Mouse (Mus musculus): Measurements from ENCODE around the gene 2410004B18Rik. TPM values are rescaled to one million over a fixed set of nuclear protein-coding genes. Genes with fewer than 3 reads are reported as not detected.
"Not testable (repeated sequence)": the region's sequence is repeated elsewhere in the genome, so short reads cannot be mapped to it uniquely, and the experiment has no call there.

The 2410004B18Rik gene
- polyA plus RNA-seq, 1 experiment from 2014 or later, result 79.7 TPM

GRCm38 (mm10) chr3:145959824-145960223 lies 22.0 kb downstream of the 2410004B18Rik start:
- Histone ChIP-seq H3K4me1 (replicated peaks; ENCODE audit: control insufficient read depth, insufficient read depth, low read length) (peaks cover 18% of the 10 kb centered on the region; the same call in 1 of the 2 replicates), H3K36me3 (replicated peaks; ENCODE audit: control insufficient read depth, insufficient read depth) (no peaks in the 10 kb centered on the region), H3K27me3 (ENCODE audit: control insufficient read depth, insufficient read depth, low read length) (peaks cover 32% of the 10 kb centered on the region), H3K4me2 (replicated peaks) (no peak overlapping the region), H3K9ac (no peak overlapping the region), H3K4me3 (replicated peaks; ENCODE audit: low read length) (no peak overlapping the region), H3K27ac (no peak overlapping the region), H3K9me3 (ENCODE audit: control insufficient read depth, low read length) (no peaks in the 10 kb centered on the region)
- ATAC-seq (ENCODE audit: low FRiP score) (no peak), DNase-seq (ENCODE audit: low spot score) (no peak)
- 50% methylated on average over 1 of the region's 1 CpGs for WGBS

- Histone ChIP-seq H3K27me3 (ENCODE audit: control insufficient read depth, insufficient read depth, low read length) (peaks cover 32% of the 10 kb centered on the region), H3K4me2 (replicated peaks) (no peak overlapping the region), H3K4me3 (replicated peaks; ENCODE audit: low read length) (no peak overlapping the region), H3K36me3 (replicated peaks; ENCODE audit: control insufficient read depth, insufficient read depth) (no peaks in the 10 kb centered on the region), H3K27ac (no peak overlapping the region), H3K9ac (no peak overlapping the region), H3K9me3 (ENCODE audit: control insufficient read depth, low read length) (no peaks in the 10 kb centered on the region), H3K4me1 (replicated peaks; ENCODE audit: control insufficient read depth, insufficient read depth, low read length) (peaks cover 18% of the 10 kb centered on the region; the same call in 1 of the 2 replicates)
- DNase-seq (ENCODE audit: low spot score) (no peak), ATAC-seq (ENCODE audit: low FRiP score) (no peak)
- 14% methylated on average over 9 of the region's 9 CpGs for WGBS
These were observed 24.6 kb downstream of the 2410004B18Rik start for GRCm38 (mm10) chr3:145962411-145962810.

- peak overlapping the region; percentile 31 for H3K4me2 ChIP-seq (replicated peaks)
- peak; percentile 38 for DNase-seq (ENCODE audit: low spot score)
These were observed 25.5 kb downstream of the 2410004B18Rik start for GRCm38 (mm10) chr3:145963101-145964017.

DNA sequence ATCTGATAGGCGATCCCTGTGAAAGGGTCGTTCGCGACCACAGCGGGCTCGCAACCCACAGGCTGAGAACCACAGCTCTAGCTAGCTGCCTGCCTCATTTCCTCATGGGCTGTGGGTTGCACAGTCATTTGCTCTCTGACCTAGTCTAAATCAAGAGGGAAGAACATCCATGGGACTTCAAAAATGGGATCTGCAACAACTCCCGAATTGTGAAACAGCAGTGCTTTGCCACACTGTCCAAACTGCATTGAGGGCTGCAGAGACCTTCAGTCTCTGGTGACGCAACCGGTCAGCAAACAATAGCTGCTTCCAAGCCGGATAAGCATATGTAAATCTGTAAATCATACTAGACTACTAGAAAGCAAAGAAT lies 26.2 kb downstream of the 2410004B18Rik start:
- Histone ChIP-seq H3K36me3 (replicated peaks; ENCODE audit: control insufficient read depth, insufficient read depth) (no peaks in the 10 kb centered on the region), H3K4me2 (replicated peaks) (peak overlapping the region; percentile 31), H3K27ac (no peak overlapping the region), H3K9me3 (ENCODE audit: control insufficient read depth, low read length) (no peaks in the 10 kb centered on the region), H3K4me3 (replicated peaks; ENCODE audit: low read length) (no peak overlapping the region), H3K9ac (no peak overlapping the region), H3K4me1 (replicated peaks; ENCODE audit: control insufficient read depth, insufficient read depth, low read length) (peaks cover 18% of the 10 kb centered on the region; the same call in 1 of the 2 replicates), H3K27me3 (ENCODE audit: control insufficient read depth, insufficient read depth, low read length) (peaks cover 32% of the 10 kb centered on the region)
- no peak for DNase-seq (ENCODE audit: low spot score)
- ATAC-seq (ENCODE audit: low FRiP score), result no peak
- 18% methylated on average over 10 of the region's 10 CpGs for WGBS

More at GRCm38 (mm10) chr3:145963101-145964017, 25.5 kb downstream of the 2410004B18Rik start:
- no peak overlapping the region for H3K9ac ChIP-seq
- no peak overlapping the region for H3K4me3 ChIP-seq (replicated peaks; ENCODE audit: low read length)
- no peak for ATAC-seq (ENCODE audit: low FRiP score)
- no peaks in the 10 kb centered on the region for H3K9me3 ChIP-seq (ENCODE audit: control insufficient read depth, low read length)
- WGBS, result 16% methylated on average over 31 of the region's 31 CpGs
- peaks cover 18% of the 10 kb centered on the region; the same call in 1 of the 2 replicates for H3K4me1 ChIP-seq (replicated peaks; ENCODE audit: control insufficient read depth, insufficient read depth, low read length)
- H3K36me3 ChIP-seq (replicated peaks; ENCODE audit: control insufficient read depth, insufficient read depth), result no peaks in the 10 kb centered on the region
- peaks cover 32% of the 10 kb centered on the region for H3K27me3 ChIP-seq (ENCODE audit: control insufficient read depth, insufficient read depth, low read length)
- H3K27ac ChIP-seq, result no peak overlapping the region

GRCm38 (mm10) chr3:145964473-145964872 lies 26.7 kb downstream of the 2410004B18Rik start:
- H3K27ac ChIP-seq, result no peak overlapping the region
- DNase-seq (ENCODE audit: low spot score) (peak; percentile 49), ATAC-seq (ENCODE audit: low FRiP score) (peak; percentile 66; the same call in 1 of the 2 replicates)
- H3K27me3 ChIP-seq (ENCODE audit: control insufficient read depth, insufficient read depth, low read length), result peaks cover 32% of the 10 kb centered on the region
- no peak overlapping the region for H3K9ac ChIP-seq
- H3K9me3 ChIP-seq (ENCODE audit: control insufficient read depth, low read length), result no peaks in the 10 kb centered on the region
- H3K4me3 ChIP-seq (replicated peaks; ENCODE audit: low read length), result no peak overlapping the region
- peak overlapping the region; percentile 31 for H3K4me2 ChIP-seq (replicated peaks)
- peaks cover 18% of the 10 kb centered on the region; the same call in 1 of the 2 replicates for H3K4me1 ChIP-seq (replicated peaks; ENCODE audit: control insufficient read depth, insufficient read depth, low read length)
- no peaks in the 10 kb centered on the region for H3K36me3 ChIP-seq (replicated peaks; ENCODE audit: control insufficient read depth, insufficient read depth)
- 11% methylated on average over 10 of the region's 10 CpGs for WGBS

GRCm38 (mm10) chr3:145965583-145965982 lies 27.8 kb downstream of the 2410004B18Rik start:
- not testable (repeated sequence) for H3K27ac ChIP-seq; H3K9ac ChIP-seq; H3K4me2 ChIP-seq (replicated peaks); H3K4me3 ChIP-seq (replicated peaks; ENCODE audit: low read length); DNase-seq (ENCODE audit: low spot score); H3K9me3 ChIP-seq (ENCODE audit: control insufficient read depth, low read length); ATAC-seq (ENCODE audit: low FRiP score); H3K36me3 ChIP-seq (replicated peaks; ENCODE audit: control insufficient read depth, insufficient read depth)
- peaks cover 18% of the 10 kb centered on the region; the same call in 1 of the 2 replicates for H3K4me1 ChIP-seq (replicated peaks; ENCODE audit: control insufficient read depth, insufficient read depth, low read length)
- H3K27me3 ChIP-seq (ENCODE audit: control insufficient read depth, insufficient read depth, low read length), result peaks cover 32% of the 10 kb centered on the region
- 78% methylated on average over 3 of the region's 3 CpGs for WGBS

DNA sequence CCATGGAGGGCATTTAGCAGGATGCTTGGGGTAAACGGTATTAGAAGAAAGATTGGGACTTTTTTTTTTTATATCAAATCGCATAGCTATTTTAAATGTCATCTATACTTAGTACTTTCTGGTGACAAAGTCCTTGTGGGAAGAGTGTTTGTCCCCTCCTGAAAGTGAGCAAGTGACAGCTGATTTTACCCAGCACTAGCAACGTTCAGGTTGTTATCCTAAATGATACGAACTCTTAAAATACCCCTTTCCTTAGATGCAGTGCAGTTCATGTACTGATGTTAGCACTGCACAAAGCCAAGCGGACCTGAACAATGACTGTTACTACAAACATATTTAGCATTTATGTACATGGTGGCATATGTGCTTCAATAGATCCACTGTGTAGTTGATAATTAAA lies 29.0 kb downstream of the 2410004B18Rik start:
- no peak for ATAC-seq (ENCODE audit: low FRiP score)
- WGBS, result 91% methylated on average over 5 of the region's 5 CpGs
- peaks cover 18% of the 10 kb centered on the region; the same call in 1 of the 2 replicates for H3K4me1 ChIP-seq (replicated peaks; ENCODE audit: control insufficient read depth, insufficient read depth, low read length)

GRCm38 (mm10) chr3:145969031-145969501 lies 31.3 kb downstream of the 2410004B18Rik start:
- H3K4me3 ChIP-seq (replicated peaks; ENCODE audit: low read length), result no peak overlapping the region
- 53% methylated on average over 14 of the region's 14 CpGs for WGBS
- H3K4me1 ChIP-seq (replicated peaks; ENCODE audit: control insufficient read depth, insufficient read depth, low read length), result peaks cover 7% of the 10 kb centered on the region; the same call in 1 of the 2 replicates
- H3K27ac ChIP-seq, result no peak overlapping the region
- no peaks in the 10 kb centered on the region for H3K36me3 ChIP-seq (replicated peaks; ENCODE audit: control insufficient read depth, insufficient read depth)
- no peak for DNase-seq (ENCODE audit: low spot score)
- peaks cover 6% of the 10 kb centered on the region; the same call in 1 of the 2 replicates for H3K27me3 ChIP-seq (ENCODE audit: control insufficient read depth, insufficient read depth, low read length)
- no peak for ATAC-seq (ENCODE audit: low FRiP score)
- H3K9me3 ChIP-seq (ENCODE audit: control insufficient read depth, low read length), result peaks cover 2% of the 10 kb centered on the region
- H3K9ac ChIP-seq, result no peak overlapping the region
- H3K4me2 ChIP-seq (replicated peaks), result no peak overlapping the region

More for the DNA sequence above, 29.0 kb downstream of the 2410004B18Rik start:
- H3K36me3 ChIP-seq (replicated peaks; ENCODE audit: control insufficient read depth, insufficient read depth), result no peaks in the 10 kb centered on the region
- no peak overlapping the region for H3K4me2 ChIP-seq (replicated peaks)
- no peaks in the 10 kb centered on the region for H3K9me3 ChIP-seq (ENCODE audit: control insufficient read depth, low read length)
- H3K9ac ChIP-seq, result no peak overlapping the region
- DNase-seq (ENCODE audit: low spot score), result no peak
- no peak overlapping the region for H3K27ac ChIP-seq
- no peak overlapping the region for H3K4me3 ChIP-seq (replicated peaks; ENCODE audit: low read length)
- H3K27me3 ChIP-seq (ENCODE audit: control insufficient read depth, insufficient read depth, low read length), result peaks cover 27% of the 10 kb centered on the region

DNA sequence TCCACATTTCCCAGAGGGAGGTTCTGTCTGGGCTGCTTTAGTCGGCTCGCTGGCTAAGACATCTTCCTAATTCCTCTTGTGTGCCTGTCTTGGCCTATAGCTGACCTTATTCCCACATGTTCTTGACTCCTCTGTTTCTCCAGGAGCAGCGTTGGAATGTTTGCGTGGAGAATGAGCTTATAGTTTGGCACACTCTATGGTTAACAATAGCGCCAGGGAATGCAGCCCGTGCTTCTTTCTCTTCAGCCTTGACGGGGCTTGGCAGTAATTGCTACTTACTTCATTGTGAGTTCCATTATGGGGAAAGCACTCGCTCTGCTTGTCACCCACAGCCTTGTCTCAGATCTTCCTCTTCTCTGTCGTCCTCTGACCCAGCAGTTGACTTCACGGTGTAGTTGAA lies 33.7 kb downstream of the 2410004B18Rik start:
- DNase-seq (ENCODE audit: low spot score) (no peak), ATAC-seq (ENCODE audit: low FRiP score) (no peak)
- 55% methylated on average over 10 of the region's 10 CpGs for WGBS

More for the DNA sequence above, 33.7 kb downstream of the 2410004B18Rik start:
- Histone ChIP-seq H3K36me3 (replicated peaks; ENCODE audit: control insufficient read depth, insufficient read depth) (no peaks in the 10 kb centered on the region), H3K9me3 (ENCODE audit: control insufficient read depth, low read length) (peaks cover 14% of the 10 kb centered on the region), H3K4me2 (replicated peaks) (no peak overlapping the region), H3K4me3 (replicated peaks; ENCODE audit: low read length) (no peak overlapping the region), H3K27me3 (ENCODE audit: control insufficient read depth, insufficient read depth, low read length) (no peaks in the 10 kb centered on the region), H3K9ac (no peak overlapping the region), H3K27ac (no peak overlapping the region), H3K4me1 (replicated peaks; ENCODE audit: control insufficient read depth, insufficient read depth, low read length) (no peaks in the 10 kb centered on the region)

All from hindbrain, embryonic 14.5 days (tissue).